Mouse (Mus musculus) testis, adult 2 months (tissue): Measurements from ENCODE around the gene Slc6a16. TPM values are rescaled to one million over a fixed set of nuclear protein-coding genes. Genes with fewer than 3 reads are reported as not detected.

Experiments used
- H3K27ac ChIP-seq: fragments of 200-500 bp; 2 replicates; pipeline ENCODE4 v1.5.1; 2012; ENCODE audit warnings: low read depth, low read length; ENCODE audit not compliant: control insufficient read depth, insufficient read depth
- H3K27me3 ChIP-seq: fragments of 200-500 bp; 2 replicates; pipeline ENCODE4 v1.6.1; 2012; ENCODE audit warnings: mild to moderate bottlenecking, low read length, moderate library complexity; ENCODE audit not compliant: control insufficient read depth, insufficient read depth
- H3K36me3 ChIP-seq: fragments of 200-500 bp; 2 replicates; pipeline ENCODE4 v1.6.1; 2012; ENCODE audit warnings: mild to moderate bottlenecking, low read length; ENCODE audit not compliant: control insufficient read depth, insufficient read depth
- H3K4me1 ChIP-seq: fragments of 200-500 bp; 2 replicates; pipeline ENCODE4 v1.6.1; 2012; ENCODE audit warnings: low read length; ENCODE audit not compliant: control insufficient read depth, insufficient read depth
- H3K4me3 ChIP-seq: fragments of 200-500 bp; 2 replicates; pipeline ENCODE4 v1.5.1; 2012; ENCODE audit warnings: low read depth, mild to moderate bottlenecking, low read length, moderate library complexity, mixed read lengths; ENCODE audit not compliant: control insufficient read depth
- CTCF ChIP-seq: fragments of 200-500 bp; IDR thresholded peaks from 2 replicates; pipeline ENCODE4 v1.5.1; 2012; ENCODE audit warnings: low read depth, mild to moderate bottlenecking, inconsistent platforms, low read length, moderate library complexity; ENCODE audit not compliant: control insufficient read depth, insufficient read depth, insufficient replicate concordance
- POLR2A ChIP-seq: fragments of 200-500 bp; IDR thresholded peaks from 2 replicates; pipeline ENCODE4 v1.6.1; 2012; ENCODE audit warnings: low read depth, mild to moderate bottlenecking, inconsistent platforms, low read length, moderate library complexity; ENCODE audit not compliant: control insufficient read depth
- polyA plus RNA-seq: library from polyadenylated mRNA; depleted of rRNA; stranded (reverse); fragments of >200 nt; gene quantifications from 2 replicates; pipeline ENCODE4 v1.2.3, GENCODE M21; 2012

Slc6a16 gene
- polyA plus RNA-seq, 1 experiment: 81.4 TPM

GRCm38 (mm10) chr7:45304869-45305268, 64.0 kb downstream of the Slc6a16 start:
- no peak overlapping the region for H3K4me3 ChIP-seq
- H3K27ac ChIP-seq: no peak overlapping the region
- H3K36me3 ChIP-seq: no peaks in the 10 kb centered on the region
- TF ChIP-seq POLR2A (no peak), CTCF (no peak)
- no peaks in the 10 kb centered on the region for H3K27me3 ChIP-seq
- H3K4me1 ChIP-seq: peaks cover 22% of the 10 kb centered on the region

- no peaks in the 10 kb centered on the region for H3K27me3 ChIP-seq
- TF ChIP-seq CTCF: peak; percentile 95
- no peak for TF ChIP-seq POLR2A
- H3K36me3 ChIP-seq: no peaks in the 10 kb centered on the region
- H3K4me1 ChIP-seq: peaks cover 22% of the 10 kb centered on the region
- no peak overlapping the region for H3K4me3 ChIP-seq
- no peak overlapping the region for H3K27ac ChIP-seq
Observed at GRCm38 (mm10) chr7:45305275-45305674, 64.4 kb downstream of the Slc6a16 start.

- Histone ChIP-seq H3K4me1 (peaks cover 22% of the 10 kb centered on the region), H3K27me3 (no peaks in the 10 kb centered on the region), H3K4me3 (no peak overlapping the region), H3K36me3 (no peaks in the 10 kb centered on the region), H3K27ac (no peak overlapping the region)
- TF ChIP-seq CTCF (no peak), POLR2A (no peak)
Observed at GRCm38 (mm10) chr7:45308551-45309240, 67.8 kb downstream of the Slc6a16 start.

GRCm38 (mm10) chr7:45309455-45309854, 68.6 kb downstream of the Slc6a16 start:
- H3K27ac ChIP-seq: no peak overlapping the region
- peaks cover 20% of the 10 kb centered on the region for H3K4me1 ChIP-seq

GRCm38 (mm10) chr7:45312023-45312422, 71.1 kb downstream of the Slc6a16 start:
- TF ChIP-seq POLR2A (no peak), CTCF (no peak)
- H3K27me3 ChIP-seq: no peaks in the 10 kb centered on the region

More at GRCm38 (mm10) chr7:45309455-45309854, 68.6 kb downstream of the Slc6a16 start:
- no peak overlapping the region for H3K4me3 ChIP-seq
- no peaks in the 10 kb centered on the region for H3K36me3 ChIP-seq
- no peaks in the 10 kb centered on the region for H3K27me3 ChIP-seq
- TF ChIP-seq CTCF (peak; percentile 66; the same call in 1 of the 2 replicates), POLR2A (no peak)

GRCm38 (mm10) chr7:45312686-45313453, 72.0 kb downstream of the Slc6a16 start:
- TF ChIP-seq CTCF (no peak), POLR2A (no peak)
- Histone ChIP-seq H3K4me1 (peaks cover 18% of the 10 kb centered on the region), H3K27ac (peak overlapping the region; percentile 46; the same call in 1 of the 2 replicates)

More at GRCm38 (mm10) chr7:45312023-45312422, 71.1 kb downstream of the Slc6a16 start:
- Histone ChIP-seq H3K36me3 (no peaks in the 10 kb centered on the region), H3K4me1 (peaks cover 18% of the 10 kb centered on the region), H3K4me3 (no peak overlapping the region), H3K27ac (no peak overlapping the region)

GRCm38 (mm10) chr7:45313495-45313894, 72.6 kb downstream of the Slc6a16 start:
- no peak overlapping the region for H3K4me3 ChIP-seq
- H3K4me1 ChIP-seq: peaks cover 13% of the 10 kb centered on the region
- TF ChIP-seq POLR2A (no peak), CTCF (no peak)
- H3K27me3 ChIP-seq: no peaks in the 10 kb centered on the region
- no peaks in the 10 kb centered on the region for H3K36me3 ChIP-seq
- peak overlapping the region; percentile 46 for H3K27ac ChIP-seq

More at GRCm38 (mm10) chr7:45312686-45313453, 72.0 kb downstream of the Slc6a16 start:
- Histone ChIP-seq H3K36me3 (no peaks in the 10 kb centered on the region), H3K27me3 (no peaks in the 10 kb centered on the region), H3K4me3 (no peak overlapping the region)
